Mouse (Mus musculus): ENCODE data around the gene Khdc4. TPM values are rescaled to one million over a fixed set of nuclear protein-coding genes. Genes with fewer than 3 reads are reported as not detected.

Gene Khdc4
- polyA plus RNA-seq, 1 experiment from 2014 or later = 71.4 TPM

- Histone ChIP-seq H3K27me3 (ENCODE audit: insufficient read depth, low read length) (no peaks in the 10 kb centered on the region), H3K9me3 (replicated peaks; ENCODE audit: low read length) (no peaks in the 10 kb centered on the region), H3K4me1 (replicated peaks; ENCODE audit: insufficient read depth, low read length) (no peaks in the 10 kb centered on the region), H3K27ac (no peak overlapping the region), H3K4me2 (ENCODE audit: low read length) (no peak overlapping the region), H3K4me3 (replicated peaks; ENCODE audit: low read depth, low read length) (no peak overlapping the region), H3K36me3 (ENCODE audit: insufficient read depth, low read length) (no peaks in the 10 kb centered on the region), H3K9ac (ENCODE audit: low read depth, low read length) (no peak overlapping the region)
- no peak for TF ChIP-seq CTCF (IDR thresholded peaks at IDR 0.05; ENCODE audit: low read depth)
- 68% methylated on average over 4 of the region's 4 CpGs for WGBS
- ATAC-seq (replicated peaks; ENCODE audit: low FRiP score, low read depth) (no peak), DNase-seq (ENCODE audit: low spot score) (peak; percentile 52)
These were observed 31.0 kb upstream of the Khdc4 start for GRCm38 (mm10) chr3:88654621-88655020.

- Histone ChIP-seq H3K36me3 (ENCODE audit: insufficient read depth, low read length) (no peaks in the 10 kb centered on the region), H3K27me3 (ENCODE audit: insufficient read depth, low read length) (no peaks in the 10 kb centered on the region), H3K9ac (ENCODE audit: low read depth, low read length) (no peak overlapping the region), H3K9me3 (replicated peaks; ENCODE audit: low read length) (no peaks in the 10 kb centered on the region), H3K27ac (no peak overlapping the region), H3K4me3 (replicated peaks; ENCODE audit: low read depth, low read length) (no peak overlapping the region), H3K4me1 (replicated peaks; ENCODE audit: insufficient read depth, low read length) (no peaks in the 10 kb centered on the region), H3K4me2 (ENCODE audit: low read length) (no peak overlapping the region)
- DNase-seq (ENCODE audit: low spot score) = no peak
- ATAC-seq (replicated peaks; ENCODE audit: low FRiP score, low read depth) = no peak
- TF ChIP-seq CTCF (IDR thresholded peaks at IDR 0.05; ENCODE audit: low read depth) = no peak
- WGBS = 66% methylated on average over 8 of the region's 8 CpGs
These were observed 30.0 kb upstream of the Khdc4 start for GRCm38 (mm10) chr3:88655619-88656018.

GRCm38 (mm10) chr3:88658441-88659127 lies 27.0 kb upstream of the Khdc4 start:
- Histone ChIP-seq H3K27ac (no peak overlapping the region), H3K36me3 (ENCODE audit: insufficient read depth, low read length) (no peaks in the 10 kb centered on the region), H3K4me2 (ENCODE audit: low read length) (no peak overlapping the region), H3K4me3 (replicated peaks; ENCODE audit: low read depth, low read length) (no peak overlapping the region), H3K27me3 (ENCODE audit: insufficient read depth, low read length) (no peaks in the 10 kb centered on the region), H3K9ac (ENCODE audit: low read depth, low read length) (no peak overlapping the region), H3K9me3 (replicated peaks; ENCODE audit: low read length) (no peaks in the 10 kb centered on the region; the same call in 1 of the 2 replicates), H3K4me1 (replicated peaks; ENCODE audit: insufficient read depth, low read length) (no peaks in the 10 kb centered on the region)
- 65% methylated on average over 5 of the region's 5 CpGs for WGBS
- no peak for DNase-seq (ENCODE audit: low spot score)
- TF ChIP-seq CTCF (IDR thresholded peaks at IDR 0.05; ENCODE audit: low read depth) = no peak
- no peak for ATAC-seq (replicated peaks; ENCODE audit: low FRiP score, low read depth)

- Histone ChIP-seq H3K27ac (no peak overlapping the region), H3K9me3 (replicated peaks; ENCODE audit: low read length) (no peaks in the 10 kb centered on the region; the same call in 1 of the 2 replicates), H3K4me1 (replicated peaks; ENCODE audit: insufficient read depth, low read length) (no peaks in the 10 kb centered on the region), H3K4me2 (ENCODE audit: low read length) (no peak overlapping the region), H3K36me3 (ENCODE audit: insufficient read depth, low read length) (no peaks in the 10 kb centered on the region), H3K4me3 (replicated peaks; ENCODE audit: low read depth, low read length) (no peak overlapping the region), H3K9ac (ENCODE audit: low read depth, low read length) (no peak overlapping the region), H3K27me3 (ENCODE audit: insufficient read depth, low read length) (no peaks in the 10 kb centered on the region)
- no peak for DNase-seq (ENCODE audit: low spot score)
- no peak for ATAC-seq (replicated peaks; ENCODE audit: low FRiP score, low read depth)
- no peak for TF ChIP-seq CTCF (IDR thresholded peaks at IDR 0.05; ENCODE audit: low read depth)
- 15% methylated on average over 6 of the region's 6 CpGs for WGBS
These were observed 25.8 kb upstream of the Khdc4 start for GRCm38 (mm10) chr3:88659798-88660197.

DNA sequence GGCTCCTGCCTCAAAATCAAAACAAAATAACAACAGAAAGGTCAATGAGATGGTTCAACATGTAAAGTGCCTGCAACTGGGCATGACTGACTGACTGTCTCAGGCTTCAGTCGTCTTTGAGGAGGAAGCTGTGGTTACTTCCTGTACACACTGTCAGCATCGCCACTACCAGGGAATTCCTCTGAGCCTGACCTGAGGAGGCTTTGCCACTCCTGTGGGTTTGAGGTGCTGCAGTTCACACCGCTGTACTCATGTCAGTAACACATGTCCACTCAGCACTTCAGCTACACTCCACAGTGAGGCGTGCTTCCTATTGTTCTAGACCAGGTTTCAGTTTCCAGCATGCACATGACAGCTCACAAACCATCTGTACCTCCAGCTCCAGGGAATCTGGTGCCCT lies 21.5 kb upstream of the Khdc4 start:
- TF ChIP-seq CTCF (IDR thresholded peaks at IDR 0.05; ENCODE audit: low read depth) = no peak
- no peak overlapping the region for H3K27ac ChIP-seq
- H3K27me3 ChIP-seq (ENCODE audit: insufficient read depth, low read length) = no peaks in the 10 kb centered on the region
- no peaks in the 10 kb centered on the region for H3K4me1 ChIP-seq (replicated peaks; ENCODE audit: insufficient read depth, low read length)
- 61% methylated on average over 4 of the region's 4 CpGs for WGBS
- H3K9me3 ChIP-seq (replicated peaks; ENCODE audit: low read length) = no peaks in the 10 kb centered on the region; the same call in 1 of the 2 replicates
- DNase-seq (ENCODE audit: low spot score) (no peak), ATAC-seq (replicated peaks; ENCODE audit: low FRiP score, low read depth) (no peak)
- H3K4me2 ChIP-seq (ENCODE audit: low read length) = no peak overlapping the region
- H3K36me3 ChIP-seq (ENCODE audit: insufficient read depth, low read length) = no peaks in the 10 kb centered on the region
- H3K9ac ChIP-seq (ENCODE audit: low read depth, low read length) = no peak overlapping the region
- no peak overlapping the region for H3K4me3 ChIP-seq (replicated peaks; ENCODE audit: low read depth, low read length)

- Histone ChIP-seq H3K9me3 (replicated peaks; ENCODE audit: low read length) (no peaks in the 10 kb centered on the region), H3K36me3 (ENCODE audit: insufficient read depth, low read length) (no peaks in the 10 kb centered on the region), H3K4me2 (ENCODE audit: low read length) (peak overlapping the region; percentile 71), H3K9ac (ENCODE audit: low read depth, low read length) (peak overlapping the region; percentile 55; the same call in 1 of the 2 replicates), H3K4me1 (replicated peaks; ENCODE audit: insufficient read depth, low read length) (no peaks in the 10 kb centered on the region), H3K27ac (no peak overlapping the region), H3K27me3 (ENCODE audit: insufficient read depth, low read length) (no peaks in the 10 kb centered on the region), H3K4me3 (replicated peaks; ENCODE audit: low read depth, low read length) (peak overlapping the region; percentile 25)
- DNase-seq (ENCODE audit: low spot score) = peak; percentile 91
- ATAC-seq (replicated peaks; ENCODE audit: low FRiP score, low read depth) = peak; percentile 84
- peak; percentile 87 for TF ChIP-seq CTCF (IDR thresholded peaks at IDR 0.05; ENCODE audit: low read depth)
- WGBS = 5% methylated on average over 11 of the region's 11 CpGs
These were observed 8.2 kb upstream of the Khdc4 start for GRCm38 (mm10) chr3:88677399-88677798.

All from kidney, postnatal 0 days (tissue).